Mouse (Mus musculus) cortical plate, adult 2 months (tissue): ENCODE measurements around the gene Rhbdd2. TPM values are rescaled to one million over a fixed set of nuclear protein-coding genes. Genes with fewer than 3 reads are reported as not detected.

Experiments
- H3K27ac ChIP-seq: fragments of 200-500 bp; 2 replicates; pipeline ENCODE4 v1.5.1; 2012; ENCODE audit warnings: low read length, control low read depth, inconsistent platforms; ENCODE audit not compliant: insufficient read depth
- H3K4me1 ChIP-seq: fragments of 200-500 bp; 2 replicates; pipeline ENCODE4 v1.6.1; 2011; ENCODE audit warnings: low read length; ENCODE audit not compliant: control insufficient read depth, insufficient read depth
- H3K4me3 ChIP-seq: fragments of 200-500 bp; 2 replicates; pipeline ENCODE4 v1.5.1; 2011; ENCODE audit warnings: mild to moderate bottlenecking, low read length, control low read depth; ENCODE audit not compliant: insufficient read depth
- CTCF ChIP-seq: fragments of 200-500 bp; IDR thresholded peaks from 2 replicates; pipeline ENCODE4 v1.5.1; 2011; ENCODE audit warnings: mild to moderate bottlenecking, control low read depth, low read length; ENCODE audit not compliant: insufficient read depth; ENCODE audit errors: extremely low read depth
- POLR2A ChIP-seq: fragments of 200-500 bp; IDR thresholded peaks from 2 replicates; pipeline ENCODE4 v1.6.1; 2011; ENCODE audit warnings: mild to moderate bottlenecking, low read length, control low read depth; ENCODE audit not compliant: insufficient read depth; ENCODE audit errors: extremely low read depth
- polyA plus RNA-seq: library from polyadenylated mRNA; depleted of rRNA; stranded (reverse); fragments of >200 nt; gene quantifications from 2 replicates; pipeline ENCODE4 v1.2.3, GENCODE M21; 2012

Gene Rhbdd2
- polyA plus RNA-seq, 1 experiment: 83.9 TPM

- no peaks in the 10 kb centered on the region for H3K4me1 ChIP-seq
- TF ChIP-seq CTCF: no peak
- H3K27ac ChIP-seq: no peak overlapping the region
- H3K4me3 ChIP-seq: no peak overlapping the region
Measured at GRCm38 (mm10) chr5:135660535-135660934, 28.1 kb downstream of the Rhbdd2 start.

- no peak for TF ChIP-seq CTCF
- TF ChIP-seq POLR2A: no peak
- H3K4me3 ChIP-seq: no peak overlapping the region
Measured at GRCm38 (mm10) chr5:135666890-135667289, 34.5 kb downstream of the Rhbdd2 start.

GRCm38 (mm10) chr5:135668071-135668470 lies 35.7 kb downstream of the Rhbdd2 start:
- no peak for TF ChIP-seq POLR2A
- TF ChIP-seq CTCF: no peak
- no peak overlapping the region for H3K4me3 ChIP-seq
- no peaks in the 10 kb centered on the region for H3K4me1 ChIP-seq
- no peak overlapping the region for H3K27ac ChIP-seq

More at GRCm38 (mm10) chr5:135666890-135667289, 34.5 kb downstream of the Rhbdd2 start:
- H3K4me1 ChIP-seq: no peaks in the 10 kb centered on the region
- no peak overlapping the region for H3K27ac ChIP-seq

- Histone ChIP-seq H3K4me3 (no peak within 1 kb of the TSS), H3K4me1 (0 out of 2 replicates have a peak, but pooled peaks cover 4% of the 10 kb centered on the region), H3K27ac (no peak within 1 kb of the TSS)
- TF ChIP-seq CTCF: no peak
- TF ChIP-seq POLR2A: no peak
Measured at GRCm38 (mm10) chr5:135669741-135670275, 37.4 kb downstream of the Rhbdd2 start, which contains the start of gene Por. Gene Por (plus strand): TSS chr5:135670033.

- TF ChIP-seq POLR2A (no peak), CTCF (no peak)
- Histone ChIP-seq H3K27ac (no peak overlapping the region), H3K4me3 (no peak overlapping the region), H3K4me1 (peaks cover 6% of the 10 kb centered on the region; the same call in 1 of the 2 replicates)
Measured at GRCm38 (mm10) chr5:135670881-135671280, 38.5 kb downstream of the Rhbdd2 start.

- Histone ChIP-seq H3K4me1 (peaks cover 6% of the 10 kb centered on the region; the same call in 1 of the 2 replicates), H3K4me3 (no peak overlapping the region), H3K27ac (no peak overlapping the region)
- no peak for TF ChIP-seq CTCF
- TF ChIP-seq POLR2A: no peak
Measured at GRCm38 (mm10) chr5:135672509-135672908, 40.1 kb downstream of the Rhbdd2 start.

GRCm38 (mm10) chr5:135672980-135673379 lies 40.6 kb downstream of the Rhbdd2 start:
- peaks cover 6% of the 10 kb centered on the region; the same call in 1 of the 2 replicates for H3K4me1 ChIP-seq
- no peak overlapping the region for H3K4me3 ChIP-seq
- no peak overlapping the region for H3K27ac ChIP-seq
- TF ChIP-seq CTCF (no peak), POLR2A (no peak)

GRCm38 (mm10) chr5:135674349-135674775 lies 41.9 kb downstream of the Rhbdd2 start:
- no peak for TF ChIP-seq CTCF
- TF ChIP-seq POLR2A: no peak
- H3K4me3 ChIP-seq: no peak overlapping the region
- peaks cover 6% of the 10 kb centered on the region; the same call in 1 of the 2 replicates for H3K4me1 ChIP-seq
- H3K27ac ChIP-seq: no peak overlapping the region

- H3K27ac ChIP-seq: 0 out of 2 replicates have a peak overlapping the region, but pooled peaks have one; percentile 13
- peaks cover 6% of the 10 kb centered on the region; the same call in 1 of the 2 replicates for H3K4me1 ChIP-seq
- H3K4me3 ChIP-seq: no peak overlapping the region; the same call in 1 of the 2 replicates
- TF ChIP-seq CTCF (no peak), POLR2A (0 out of 2 replicates have a peak, but pooled peaks have one; percentile 11)
Measured at GRCm38 (mm10) chr5:135674821-135675220, 42.4 kb downstream of the Rhbdd2 start.

- Histone ChIP-seq H3K4me3 (no peak overlapping the region), H3K4me1 (peaks cover 6% of the 10 kb centered on the region; the same call in 1 of the 2 replicates), H3K27ac (no peak overlapping the region)
- TF ChIP-seq CTCF (no peak), POLR2A (no peak)
Measured at GRCm38 (mm10) chr5:135676696-135677095, 44.3 kb downstream of the Rhbdd2 start.
